Mouse (Mus musculus): ENCODE measurements around the gene Gm20219. TPM values are rescaled to one million over a fixed set of nuclear protein-coding genes. Genes with fewer than 3 reads are reported as not detected.
A peak's percentile ranks its signal among the peaks of the same experiment; 100 is the strongest.

The Gm20219 gene
- polyA plus RNA-seq, 1 experiment from 2014 or later = 0.93 TPM

DNA sequence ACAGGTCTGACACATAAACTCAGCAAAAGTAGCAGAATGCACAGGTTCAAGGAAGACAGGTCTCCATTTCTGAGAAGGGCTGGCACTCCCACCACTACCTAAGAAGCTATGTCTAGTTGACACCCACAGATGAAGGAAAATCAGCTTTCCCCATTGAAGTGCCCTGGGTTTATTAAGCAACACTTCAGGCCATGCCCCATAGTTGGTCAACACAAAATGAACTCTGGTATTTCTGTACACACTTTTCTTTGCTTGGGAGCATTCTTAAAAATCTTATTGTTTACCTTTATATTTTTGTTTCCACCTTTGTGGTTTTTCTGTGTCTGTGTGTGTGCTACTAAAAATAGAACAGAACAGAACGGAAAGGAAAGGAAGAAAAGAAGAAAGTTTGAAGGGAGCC lies 5.9 kb upstream of the Gm20219 start:
- no peak for TF ChIP-seq CTCF (IDR thresholded peaks at IDR 0.05; ENCODE audit: low read depth)
- Histone ChIP-seq H3K4me3 (replicated peaks; ENCODE audit: low read depth, low read length) (no peak overlapping the region), H3K9ac (ENCODE audit: low read depth, low read length) (no peak overlapping the region), H3K27me3 (ENCODE audit: insufficient read depth, low read length) (no peaks in the 10 kb centered on the region), H3K27ac (no peak overlapping the region), H3K4me2 (ENCODE audit: low read length) (no peak overlapping the region), H3K4me1 (replicated peaks; ENCODE audit: insufficient read depth, low read length) (no peaks in the 10 kb centered on the region), H3K36me3 (ENCODE audit: insufficient read depth, low read length) (peaks cover 40% of the 10 kb centered on the region), H3K9me3 (replicated peaks; ENCODE audit: low read length) (no peaks in the 10 kb centered on the region)
- ATAC-seq (replicated peaks; ENCODE audit: low FRiP score, low read depth) (no peak), DNase-seq (ENCODE audit: low spot score) (no peak)
- 44% methylated on average over 1 of the region's 1 CpGs for WGBS

DNA sequence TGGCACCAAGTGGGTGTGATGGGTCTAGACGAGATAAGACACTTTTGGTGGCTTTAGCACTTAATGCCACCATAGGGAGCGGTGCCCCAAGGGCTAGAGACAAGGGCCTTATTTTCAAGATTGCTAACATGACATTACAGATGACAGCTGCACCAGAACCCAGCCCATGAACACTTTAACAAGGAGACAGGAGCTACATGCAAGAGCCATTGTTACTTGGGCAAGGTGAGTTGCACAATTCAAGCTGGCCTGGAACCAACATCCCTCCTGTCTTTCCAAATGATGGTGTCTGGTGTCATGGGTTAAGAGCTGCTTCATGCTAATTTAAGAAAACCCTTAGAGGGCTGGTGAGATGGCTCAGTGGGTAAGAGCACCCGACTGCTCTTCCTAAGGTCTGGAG lies 5.2 kb upstream of the Gm20219 start:
- ATAC-seq (replicated peaks; ENCODE audit: low FRiP score, low read depth) (no peak), DNase-seq (ENCODE audit: low spot score) (no peak)
- no peak overlapping the region for H3K9ac ChIP-seq (ENCODE audit: low read depth, low read length)
- no peak overlapping the region for H3K27ac ChIP-seq
- no peak overlapping the region for H3K4me3 ChIP-seq (replicated peaks; ENCODE audit: low read depth, low read length)
- TF ChIP-seq CTCF (IDR thresholded peaks at IDR 0.05; ENCODE audit: low read depth) = no peak
- no peak overlapping the region for H3K4me2 ChIP-seq (ENCODE audit: low read length)
- H3K4me1 ChIP-seq (replicated peaks; ENCODE audit: insufficient read depth, low read length) = no peaks in the 10 kb centered on the region
- H3K9me3 ChIP-seq (replicated peaks; ENCODE audit: low read length) = no peaks in the 10 kb centered on the region
- peaks cover 33% of the 10 kb centered on the region for H3K36me3 ChIP-seq (ENCODE audit: insufficient read depth, low read length)
- 77% methylated on average over 3 of the region's 3 CpGs for whole genome bisulfite sequencing
- no peaks in the 10 kb centered on the region for H3K27me3 ChIP-seq (ENCODE audit: insufficient read depth, low read length)

- H3K9ac ChIP-seq (ENCODE audit: low read depth, low read length) = no peak overlapping the region
- ATAC-seq (replicated peaks; ENCODE audit: low FRiP score, low read depth) (peak; percentile 27; the same call in 1 of the 2 replicates), DNase-seq (ENCODE audit: low spot score) (peak; percentile 71)
- H3K4me1 ChIP-seq (replicated peaks; ENCODE audit: insufficient read depth, low read length) = no peaks in the 10 kb centered on the region
- peak; percentile 88 for TF ChIP-seq CTCF (IDR thresholded peaks at IDR 0.05; ENCODE audit: low read depth)
- H3K36me3 ChIP-seq (ENCODE audit: insufficient read depth, low read length) = peaks cover 24% of the 10 kb centered on the region
- no peak overlapping the region for H3K27ac ChIP-seq
- H3K4me2 ChIP-seq (ENCODE audit: low read length) = no peak overlapping the region
- WGBS = 27% methylated on average over 3 of the region's 3 CpGs
- no peaks in the 10 kb centered on the region for H3K27me3 ChIP-seq (ENCODE audit: insufficient read depth, low read length)
- H3K4me3 ChIP-seq (replicated peaks; ENCODE audit: low read depth, low read length) = no peak overlapping the region
- no peaks in the 10 kb centered on the region for H3K9me3 ChIP-seq (replicated peaks; ENCODE audit: low read length)
Measured at GRCm38 (mm10) chr17:56558448-56558847, 4.3 kb upstream of the Gm20219 start.

- DNase-seq (ENCODE audit: low spot score) (peak; percentile 41), ATAC-seq (replicated peaks; ENCODE audit: low FRiP score, low read depth) (no peak)
- Histone ChIP-seq H3K4me3 (replicated peaks; ENCODE audit: low read depth, low read length) (no peak overlapping the region), H3K9me3 (replicated peaks; ENCODE audit: low read length) (no peaks in the 10 kb centered on the region), H3K27ac (no peak overlapping the region), H3K9ac (ENCODE audit: low read depth, low read length) (no peak overlapping the region), H3K27me3 (ENCODE audit: insufficient read depth, low read length) (no peaks in the 10 kb centered on the region), H3K4me2 (ENCODE audit: low read length) (no peak overlapping the region), H3K4me1 (replicated peaks; ENCODE audit: insufficient read depth, low read length) (no peaks in the 10 kb centered on the region), H3K36me3 (ENCODE audit: insufficient read depth, low read length) (no peaks in the 10 kb centered on the region)
- 62% methylated on average over 5 of the region's 5 CpGs for WGBS
- peak; percentile 94 for TF ChIP-seq CTCF (IDR thresholded peaks at IDR 0.05; ENCODE audit: low read depth)
Measured at GRCm38 (mm10) chr17:56552781-56553363, 1.3 kb downstream of the Gm20219 start.

- 71% methylated on average over 6 of the region's 6 CpGs for WGBS
- ATAC-seq (replicated peaks; ENCODE audit: low FRiP score, low read depth) = no peak
- Histone ChIP-seq H3K9me3 (replicated peaks; ENCODE audit: low read length) (no peaks in the 10 kb centered on the region), H3K4me2 (ENCODE audit: low read length) (no peak overlapping the region), H3K36me3 (ENCODE audit: insufficient read depth, low read length) (no peaks in the 10 kb centered on the region), H3K27me3 (ENCODE audit: insufficient read depth, low read length) (no peaks in the 10 kb centered on the region), H3K4me1 (replicated peaks; ENCODE audit: insufficient read depth, low read length) (no peaks in the 10 kb centered on the region), H3K27ac (no peak overlapping the region; the same call in 1 of the 2 replicates), H3K4me3 (replicated peaks; ENCODE audit: low read depth, low read length) (no peak overlapping the region), H3K9ac (ENCODE audit: low read depth, low read length) (no peak overlapping the region)
- no peak for TF ChIP-seq CTCF (IDR thresholded peaks at IDR 0.05; ENCODE audit: low read depth)
- no peak for DNase-seq (ENCODE audit: low spot score)
Measured at GRCm38 (mm10) chr17:56551841-56552581, 2.2 kb downstream of the Gm20219 start.

GRCm38 (mm10) chr17:56550784-56551475 lies 3.3 kb downstream of the Gm20219 start:
- H3K4me3 ChIP-seq (replicated peaks; ENCODE audit: low read depth, low read length) = no peak overlapping the region
- DNase-seq (ENCODE audit: low spot score) (no peak), ATAC-seq (replicated peaks; ENCODE audit: low FRiP score, low read depth) (no peak)
- 63% methylated on average over 12 of the region's 12 CpGs for WGBS
- H3K27me3 ChIP-seq (ENCODE audit: insufficient read depth, low read length) = no peaks in the 10 kb centered on the region
- H3K9ac ChIP-seq (ENCODE audit: low read depth, low read length) = no peak overlapping the region
- H3K27ac ChIP-seq = no peak overlapping the region
- no peaks in the 10 kb centered on the region for H3K36me3 ChIP-seq (ENCODE audit: insufficient read depth, low read length)
- no peak for TF ChIP-seq CTCF (IDR thresholded peaks at IDR 0.05; ENCODE audit: low read depth)
- H3K4me2 ChIP-seq (ENCODE audit: low read length) = no peak overlapping the region
- H3K4me1 ChIP-seq (replicated peaks; ENCODE audit: insufficient read depth, low read length) = no peaks in the 10 kb centered on the region
- H3K9me3 ChIP-seq (replicated peaks; ENCODE audit: low read length) = no peaks in the 10 kb centered on the region
